Mouse (Mus musculus) MEL (cell line): ENCODE data around the gene Efcab2. TPM values are rescaled to one million over a fixed set of nuclear protein-coding genes. Genes with fewer than 3 reads are reported as not detected.

ENCODE experiments used
- DNase-seq: peaks from one replicate; pipeline ENCODE4 v3.0.0; 2011; ENCODE audit warnings: low read depth, low spot score
- H3K27ac ChIP-seq: 2 replicates; pipeline ENCODE4 v1.5.1; 2012; ENCODE audit warnings: low read depth, mild to moderate bottlenecking, control low read depth, low read length, moderate library complexity; ENCODE audit not compliant: control insufficient read depth
- H3K27me3 ChIP-seq, 2 experiments: fragments of 150-350 bp in 1 of 2; sonication (generic) in 1 of 2; 2 replicates each; pipeline ENCODE4 v1.6.1; 2012; ENCODE audit warnings: low read length in 2 of 2, mild to moderate bottlenecking in 2 of 2, improper control_type of control experiment in 1 of 2, moderate library complexity in 1 of 2; ENCODE audit not compliant: insufficient read depth in 2 of 2, control insufficient read depth in 1 of 2
- H3K36me3 ChIP-seq, 2 experiments: 2 replicates each; pipeline ENCODE4 v1.6.1; 2012 to 2014; ENCODE audit warnings: low read length in 2 of 2, improper control_type of control experiment in 1 of 2, inconsistent platforms in 1 of 2, mild to moderate bottlenecking in 1 of 2; ENCODE audit not compliant: insufficient read depth in 2 of 2, control insufficient read depth in 1 of 2
- H3K4me1 ChIP-seq, 2 experiments: fragments of 150-350 bp in 1 of 2; sonication (generic) in 1 of 2; 2 replicates each; pipeline ENCODE4 v1.6.1; 2012; ENCODE audit warnings: low read length in 2 of 2, improper control_type of control experiment in 1 of 2, mild to moderate bottlenecking in 1 of 2; ENCODE audit not compliant: insufficient read depth in 2 of 2, control insufficient read depth in 1 of 2
- H3K4me3 ChIP-seq, 2 experiments: fragments of 150-350 bp in 1 of 2; sonication (generic) in 1 of 2; 2 replicates each; pipeline ENCODE4 v1.5.1; 2012; ENCODE audit warnings: low read depth in 2 of 2, low read length in 2 of 2, mild to moderate bottlenecking in 2 of 2, moderate library complexity in 2 of 2, control low read depth in 1 of 2, improper control_type of control experiment in 1 of 2; ENCODE audit not compliant: control insufficient read depth in 1 of 2, insufficient read depth in 1 of 2
- H3K79me2 ChIP-seq: 2 replicates; pipeline ENCODE4 v1.6.1; 2012; ENCODE audit warnings: mild to moderate bottlenecking, low read length, moderate library complexity; ENCODE audit not compliant: control insufficient read depth, poor library complexity, insufficient read depth
- H3K9ac ChIP-seq: 2 replicates; pipeline ENCODE4 v1.6.1; 2012; ENCODE audit warnings: low read depth, mild to moderate bottlenecking, control low read depth, low read length, moderate library complexity; ENCODE audit not compliant: control insufficient read depth, poor library complexity, severe bottlenecking
- H3K9me3 ChIP-seq: fragments of 150-350 bp; sonication (generic); replicated peaks from 2 replicates; pipeline ENCODE4 v1.6.1; 2012; ENCODE audit warnings: mild to moderate bottlenecking, low read length, improper control_type of control experiment, moderate library complexity; ENCODE audit not compliant: insufficient read depth
- BHLHE40 ChIP-seq: IDR thresholded peaks from 2 replicates; pipeline ENCODE4 v1.6.1; 2012; ENCODE audit warnings: low read depth, mild to moderate bottlenecking, inconsistent platforms, low read length, improper control_type of control experiment, borderline replicate concordance
- CHD1 ChIP-seq: IDR thresholded peaks from 2 replicates; pipeline ENCODE4 v1.6.1; 2012; ENCODE audit warnings: low read depth, mild to moderate bottlenecking, inconsistent platforms, low read length, improper control_type of control experiment
- CTCF ChIP-seq, 3 experiments: IDR thresholded peaks in 2 of 3; conservative IDR thresholded peaks in 1 of 3; 2 replicates each; pipeline ENCODE4 v1.5.1; 2011 to 2012; ENCODE audit warnings: low read length in 3 of 3, low read depth in 2 of 3, mild to moderate bottlenecking in 2 of 3, improper control_type of control experiment in 1 of 3, inconsistent platforms in 1 of 3, mixed read lengths in 1 of 3, moderate library complexity in 1 of 3; ENCODE audit not compliant: control insufficient read depth in 1 of 3, insufficient read depth in 1 of 3, poor library complexity in 1 of 3, severe bottlenecking in 1 of 3
- ELF1 ChIP-seq: IDR thresholded peaks from 2 replicates; pipeline ENCODE4 v1.6.1; 2014; ENCODE audit warnings: low read depth, mild to moderate bottlenecking, inconsistent platforms, low read length, improper control_type of control experiment, moderate library complexity
- EP300 ChIP-seq, 2 experiments: IDR thresholded peaks; 2 replicates each; pipeline ENCODE4 v1.6.1; 2011; ENCODE audit warnings: improper control_type of control experiment in 2 of 2, low read length in 2 of 2, low read depth in 1 of 2, mild to moderate bottlenecking in 1 of 2
- ETS1 ChIP-seq: IDR thresholded peaks from 2 replicates; pipeline ENCODE4 v1.6.1; 2012; ENCODE audit warnings: low read depth, mild to moderate bottlenecking, inconsistent platforms, low read length, improper control_type of control experiment, moderate library complexity
- GABPA ChIP-seq: IDR thresholded peaks from 2 replicates; pipeline ENCODE4 v1.6.1; 2012; ENCODE audit warnings: low read depth, mild to moderate bottlenecking, inconsistent platforms, low read length, improper control_type of control experiment, moderate library complexity
- KAT2A ChIP-seq: conservative IDR thresholded peaks from 2 replicates; pipeline ENCODE4 v1.6.1; 2012; ENCODE audit warnings: low read depth, low read length, improper control_type of control experiment, inconsistent platforms
- MAFK ChIP-seq: IDR thresholded peaks from 2 replicates; pipeline ENCODE4 v1.6.1; 2011; ENCODE audit warnings: low read depth, mild to moderate bottlenecking, low read length, improper control_type of control experiment, borderline replicate concordance
- MAX ChIP-seq: IDR thresholded peaks from 2 replicates; pipeline ENCODE4 v1.6.1; 2011; ENCODE audit warnings: low read length, improper control_type of control experiment
- MAZ ChIP-seq: IDR thresholded peaks from 2 replicates; pipeline ENCODE4 v1.6.1; 2012; ENCODE audit warnings: low read depth, mild to moderate bottlenecking, inconsistent platforms, low read length, improper control_type of control experiment
- MXI1 ChIP-seq: IDR thresholded peaks from 2 replicates; pipeline ENCODE4 v1.6.1; 2011; ENCODE audit warnings: mild to moderate bottlenecking, low read depth, low read length, improper control_type of control experiment
- MYC ChIP-seq: IDR thresholded peaks from 2 replicates; pipeline ENCODE4 v1.6.1; 2011; ENCODE audit warnings: low read depth, mild to moderate bottlenecking, low read length, improper control_type of control experiment, moderate library complexity
- POLR2A ChIP-seq, 2 experiments: IDR thresholded peaks; 2 replicates each; pipeline ENCODE4 v1.6.1; 2011 to 2012; ENCODE audit warnings: low read length in 2 of 2, mild to moderate bottlenecking in 2 of 2, control low read depth in 1 of 2, improper control_type of control experiment in 1 of 2, low read depth in 1 of 2, moderate library complexity in 1 of 2; ENCODE audit not compliant: control insufficient read depth in 1 of 2, insufficient read depth in 1 of 2, poor library complexity in 1 of 2
- POLR2AphosphoS2 ChIP-seq: IDR thresholded peaks from 2 replicates; pipeline ENCODE4 v1.6.1; 2011; ENCODE audit warnings: low read length, improper control_type of control experiment
- POLR2AphosphoS5 ChIP-seq: IDR thresholded peaks from 2 replicates; pipeline ENCODE4 v1.6.1; 2012; ENCODE audit warnings: low read depth, borderline replicate concordance, mild to moderate bottlenecking, inconsistent platforms, low read length, moderate library complexity, mixed read lengths
- RAD21 ChIP-seq: IDR thresholded peaks from 2 replicates; pipeline ENCODE4 v1.6.1; 2011; ENCODE audit warnings: mild to moderate bottlenecking, low read depth, low read length, improper control_type of control experiment
- RCOR1 ChIP-seq: IDR thresholded peaks from 2 replicates; pipeline ENCODE4 v1.6.1; 2012; ENCODE audit warnings: low read depth, mild to moderate bottlenecking, inconsistent platforms, low read length, improper control_type of control experiment
- SIN3A ChIP-seq: IDR thresholded peaks from 2 replicates; pipeline ENCODE4 v1.6.1; 2012; ENCODE audit warnings: low read length, improper control_type of control experiment, inconsistent platforms
- SMC3 ChIP-seq: IDR thresholded peaks from 2 replicates; pipeline ENCODE4 v1.6.1; 2011; ENCODE audit warnings: low read depth, low read length, improper control_type of control experiment
- TBP ChIP-seq: IDR thresholded peaks from 2 replicates; pipeline ENCODE4 v1.8.0; 2011; ENCODE audit warnings: low read depth, low read length, improper control_type of control experiment
- UBTF ChIP-seq: IDR thresholded peaks from 2 replicates; pipeline ENCODE4 v1.6.1; 2012; ENCODE audit warnings: low read depth, mild to moderate bottlenecking, inconsistent platforms, low read length, improper control_type of control experiment, moderate library complexity, borderline replicate concordance; ENCODE audit not compliant: insufficient read depth
- ZC3H11A ChIP-seq: IDR thresholded peaks from 2 replicates; pipeline ENCODE4 v1.6.1; 2012; ENCODE audit warnings: low read depth, mild to moderate bottlenecking, inconsistent platforms, low read length, improper control_type of control experiment
- ZKSCAN1 ChIP-seq: IDR thresholded peaks from 2 replicates; pipeline ENCODE4 v1.6.1; 2012; ENCODE audit warnings: low read depth, mild to moderate bottlenecking, inconsistent platforms, low read length, improper control_type of control experiment, moderate library complexity
- ZMIZ1 ChIP-seq: IDR thresholded peaks from 2 replicates; pipeline ENCODE4 v1.6.1; 2012; ENCODE audit warnings: low read depth, mild to moderate bottlenecking, inconsistent platforms, low read length, improper control_type of control experiment, moderate library complexity
- polyA plus RNA-seq, 2 experiments: library from polyadenylated mRNA; stranded (reverse) in 1 of 2; unstranded in 1 of 2; fragments of >175 nt in 1 of 2; fragments of >200 nt in 1 of 2; gene quantifications; 2 replicates each; pipeline versions ENCODE4 v1.2.1 to v1.2.4; 2012; ENCODE audit warnings: low replicate concordance in 2 of 2, low read depth in 1 of 2; ENCODE audit not compliant: insufficient read length in 2 of 2, insufficient read depth in 1 of 2, missing spikeins in 1 of 2
- total RNA-seq: library from RNA; depleted of rRNA; stranded (reverse); fragments of 300-350 nt; gene quantifications from 2 replicates; pipeline ENCODE4 v1.2.3, GENCODE M21; 2012

Gene Efcab2
- total and polyA plus RNA-seq, 3 experiments: 0.85 to 3.2 TPM; not detected in 1

GRCm38 (mm10) chr1:178522389-178522788, 116.5 kb downstream of the Efcab2 start:
- Histone ChIP-seq H3K27me3 (no peaks in the 10 kb centered on the region), H3K27ac (no peak overlapping the region), H3K4me3 (no peak overlapping the region), H3K4me1 (peaks cover 0 to 3% of the 10 kb centered on the region in 2 experiments; a peak in 1 of 4 replicates)
- no peak for TF ChIP-seq SMC3
- TF ChIP-seq, all 39 proteins: peak for 0
- no peaks in the 10 kb centered on the region for H3K79me2 ChIP-seq
- H3K36me3 ChIP-seq: no peaks in the 10 kb centered on the region
- H3K9me3 ChIP-seq: no peaks in the 10 kb centered on the region
- no peak for DNase-seq
- no peak overlapping the region for H3K9ac ChIP-seq

DNA sequence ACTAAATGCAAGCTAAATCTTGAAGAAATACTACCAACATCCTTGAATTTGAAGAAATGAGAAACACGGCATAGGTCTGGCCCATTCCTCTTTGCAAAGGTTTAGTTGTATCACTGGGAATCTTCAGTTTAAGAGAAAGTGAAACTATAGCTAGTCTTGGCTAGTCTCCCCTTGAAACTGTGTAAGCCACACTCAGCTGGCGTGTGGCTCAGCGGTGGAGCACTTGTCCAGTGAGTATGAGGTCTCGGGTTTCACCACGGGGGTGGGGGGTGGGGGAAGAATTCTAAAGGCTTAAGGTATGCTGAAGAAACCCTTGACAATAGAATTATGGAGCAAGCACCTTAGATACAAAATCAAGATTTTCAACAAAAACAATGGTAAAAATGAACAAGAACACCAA, 117.3 kb downstream of the Efcab2 start:
- H3K27me3 ChIP-seq: no peaks in the 10 kb centered on the region
- no peak overlapping the region for H3K9ac ChIP-seq
- no peaks in the 10 kb centered on the region for H3K36me3 ChIP-seq
- TF ChIP-seq ELF1 (no peak), MAX (no peak), CHD1 (no peak), MYC (no peak), POLR2AphosphoS5 (no peak), EP300 (IDR thresholded peaks at IDR 0.05; ENCODE audit: low read depth in 1 of 2, low read length in 2 of 2) (no peak), SMC3 (no peak), ZMIZ1 (no peak), MAFK (no peak), SIN3A (no peak), GABPA (no peak)
- TF ChIP-seq, all 39 proteins: peak for 0
- Histone ChIP-seq H3K79me2 (no peaks in the 10 kb centered on the region), H3K9me3 (no peaks in the 10 kb centered on the region), H3K4me1 (peaks cover 0 to 3% of the 10 kb centered on the region in 2 experiments; a peak in 1 of 4 replicates), H3K27ac (no peak overlapping the region), H3K4me3 (peak overlapping the region in 1 of 2 experiments; percentile 45; a peak in 1 of 4 replicates)
- no peak for DNase-seq

DNA sequence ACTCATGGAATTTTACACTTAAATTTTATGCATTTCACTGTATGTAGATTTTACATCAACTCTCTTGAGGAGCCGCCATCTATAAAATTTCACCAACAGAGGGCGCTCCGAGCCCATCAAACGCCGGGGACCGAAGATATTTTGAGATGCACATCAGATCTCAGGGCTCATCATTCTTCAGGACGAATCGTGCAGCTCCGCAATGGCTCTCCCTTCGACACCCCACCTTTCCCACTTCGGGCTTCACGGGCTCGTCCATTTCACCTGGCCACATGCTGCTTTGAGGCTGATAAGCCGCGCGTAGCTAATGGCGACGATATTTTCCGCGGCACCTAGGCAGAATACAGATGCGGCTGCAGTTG, 121.3 kb downstream of the Efcab2 start:
- Histone ChIP-seq H3K36me3 (no peaks in the 10 kb centered on the region), H3K9ac (no peak overlapping the region), H3K4me1 (peaks cover 0 to 3% of the 10 kb centered on the region in 2 experiments; a peak in 1 of 4 replicates), H3K79me2 (no peaks in the 10 kb centered on the region), H3K4me3 (no peak overlapping the region), H3K9me3 (no peaks in the 10 kb centered on the region), H3K27ac (no peak overlapping the region), H3K27me3 (no peaks in the 10 kb centered on the region)
- DNase-seq: peak; percentile 75
- TF ChIP-seq RAD21 (peak; percentile 99), BHLHE40 (no peak), POLR2AphosphoS5 (no peak), RCOR1 (no peak), EP300 (IDR thresholded peaks at IDR 0.05; ENCODE audit: low read depth in 1 of 2, low read length in 2 of 2) (no peak), ZKSCAN1 (no peak), POLR2AphosphoS2 (no peak), MAZ (no peak), ZC3H11A (peak; percentile 99), CTCF (IDR thresholded peaks at IDR 0.05 in 2 of 3, conservative IDR thresholded peaks at IDR 0.05 in 1 of 3; ENCODE audit: control insufficient read depth in 1 of 3, insufficient read depth in 1 of 3, low read depth in 2 of 3, low read length in 3 of 3, poor library complexity in 1 of 3, severe bottlenecking in 1 of 3) (peak; percentile 37 to 87 (median 87)), ETS1 (no peak), POLR2A (IDR thresholded peaks at IDR 0.05; ENCODE audit: control insufficient read depth in 1 of 2, insufficient read depth in 1 of 2, low read depth in 1 of 2, low read length in 2 of 2, poor library complexity in 1 of 2) (no peak), TBP (no peak), KAT2A (no peak), GABPA (no peak), SMC3 (peak; percentile 97), ZMIZ1 (no peak), MXI1 (no peak), UBTF (no peak), MAX (no peak)
